Mouse (Mus musculus): ENCODE data around the gene Btbd35f13.
"Not testable (repeated sequence)": the region's sequence is repeated elsewhere in the genome, so short reads cannot be mapped to it uniquely, and the experiment has no call there.

Btbd35f13 gene

GRCm38 (mm10) chrX:33656872-33657271 is at the start of gene Btbd35f13:
Btbd35f13 (plus strand) TSS chrX:33657172.
- DNase-seq, result not testable (repeated sequence)

DNA sequence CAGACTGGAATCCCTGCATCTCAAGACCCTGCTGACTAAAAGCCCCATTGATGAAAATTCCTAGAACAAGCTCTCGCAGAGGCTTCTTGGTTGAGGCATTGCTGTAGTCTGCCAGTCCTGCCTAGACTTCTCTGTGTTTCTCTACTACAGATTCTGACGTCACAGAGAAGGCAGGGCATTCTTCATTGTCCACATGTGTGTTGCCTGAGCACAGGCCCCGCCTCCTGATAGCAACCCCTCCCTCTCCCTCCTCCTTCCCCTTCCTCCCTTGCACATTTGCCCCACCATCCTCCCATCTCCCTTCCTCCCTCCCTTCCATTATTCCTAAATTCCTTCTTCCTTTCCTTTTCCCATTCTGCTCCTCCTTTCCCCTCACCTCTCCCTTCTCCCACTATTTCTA is 45.3 kb downstream of the Btbd35f13 start, which contains the start of gene Btbd35f14:
Gene Btbd35f14, minus strand, starts transcription at position 101 of the 400 bp plus-strand sequence.
- DNase-seq, result not testable (repeated sequence)
